Mouse (Mus musculus) retina, postnatal 1 day (tissue): ENCODE measurements at regions not wholly inside any gene's neighbourhood (a gene's known extent, or its start where the extent isn't known, plus 50 kb on each side); places are given as distances from the start of the nearest gene placed in this dataset.

Experiments used
- DNase-seq: peaks from one replicate; pipeline ENCODE4 v3.0.0-alpha.2; 2012

- peak; percentile 37 for DNase-seq
These were observed 1002.1 kb upstream of the Pou3f2 start for GRCm38 (mm10) chr4:23490224-23490623.

DNA sequence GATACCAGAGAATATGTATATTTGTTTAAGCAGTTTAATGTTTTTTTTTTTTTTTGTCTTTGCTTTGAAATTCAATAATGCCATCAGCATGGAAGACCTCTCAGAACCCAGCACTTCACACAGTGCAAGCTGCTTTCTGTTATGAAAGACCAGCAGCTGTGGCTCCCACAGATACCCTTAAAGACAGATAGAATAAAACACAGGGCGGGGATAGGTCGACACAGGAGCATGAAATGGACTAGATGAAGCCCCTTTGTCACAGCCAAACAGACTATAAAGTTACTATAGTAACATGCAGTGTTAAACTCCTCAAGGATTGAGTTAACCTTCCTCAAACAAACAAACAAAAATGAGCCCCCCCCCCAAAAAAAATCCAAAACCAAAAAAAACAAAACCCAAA lies 1003.1 kb upstream of the Pou3f2 start:
- no peak for DNase-seq

DNA sequence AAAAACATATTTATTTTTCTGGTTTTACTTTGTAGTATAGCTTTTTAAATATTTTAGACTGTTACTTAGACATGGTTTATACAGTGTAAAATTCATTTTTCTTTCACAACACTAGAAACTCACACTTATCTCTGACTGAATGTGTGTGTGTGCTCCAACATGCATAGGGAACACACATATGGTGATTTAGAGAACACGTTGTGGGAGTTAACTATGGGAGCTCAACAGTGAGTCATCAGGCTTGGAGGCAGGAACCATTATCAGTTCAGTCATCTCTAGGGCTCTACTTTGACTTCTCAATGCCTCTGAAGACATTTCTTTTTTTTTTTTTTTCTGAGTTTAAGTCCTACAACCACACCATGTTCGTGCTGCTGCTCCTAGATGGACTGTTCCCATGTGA lies 997.5 kb upstream of the Mms22l start:
- DNase-seq: no peak

GRCm38 (mm10) chr4:23504770-23505420 lies 991.4 kb upstream of the Mms22l start:
- DNase-seq: no peak

DNA sequence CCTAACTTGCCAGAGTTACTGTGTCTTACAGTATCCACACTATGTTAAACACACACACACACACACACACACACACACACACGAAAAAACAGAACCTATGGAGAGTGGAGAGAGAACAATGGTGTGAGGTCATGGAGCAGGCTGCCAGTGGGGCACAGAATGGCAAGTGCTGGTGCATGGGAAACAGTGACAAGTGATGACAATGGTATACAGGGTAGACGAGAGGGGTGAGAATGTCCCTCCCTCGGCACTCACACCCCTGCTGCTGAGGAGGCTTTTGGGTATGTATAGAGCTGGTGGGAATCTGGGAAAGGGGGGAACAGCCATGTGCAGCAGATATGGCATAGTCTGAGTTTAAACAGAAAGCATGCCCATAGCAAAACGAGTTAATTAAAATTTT lies 985.4 kb upstream of the Mms22l start:
- DNase-seq: peak; percentile 56

- peak; percentile 93 for DNase-seq
These were observed 984.2 kb upstream of the Mms22l start for GRCm38 (mm10) chr4:23512014-23512413.

- DNase-seq: peak; percentile 46
These were observed 982.3 kb upstream of the Mms22l start for GRCm38 (mm10) chr4:23513939-23514338.
